Mouse (Mus musculus) stomach, embryonic 15.5 days (tissue): ENCODE results near the gene Gm5796. TPM values are rescaled to one million over a fixed set of nuclear protein-coding genes. Genes with fewer than 3 reads are reported as not detected.
"Not testable (repeated sequence)": the region's sequence is repeated elsewhere in the genome, so short reads cannot be mapped to it uniquely, and the experiment has no call there.

Experiments
- ATAC-seq: fragments of 200-750 bp; cut with Nextera tagmentation; 2 replicates; pipeline ENCODE4 v1.8.0; 2017; ENCODE audit warnings: low read depth, moderate number of reproducible peaks, moderate TSS enrichment; ENCODE audit not compliant: insufficient read depth, low FRiP score
- H3K27ac ChIP-seq: fragments of 300-500 bp; sonication (generic); 2 replicates; pipeline ENCODE4 v1.5.1; 2015; ENCODE audit warnings: mild to moderate bottlenecking, inconsistent platforms
- H3K27me3 ChIP-seq: fragments of 300-500 bp; sonication (generic); replicated peaks from 2 replicates; pipeline ENCODE4 v1.6.1; 2015; ENCODE audit warnings: inconsistent platforms
- H3K36me3 ChIP-seq: fragments of 300-500 bp; sonication (generic); 2 replicates; pipeline ENCODE4 v1.6.1; 2015; ENCODE audit warnings: inconsistent platforms
- H3K4me1 ChIP-seq: fragments of 300-500 bp; sonication (generic); 2 replicates; pipeline ENCODE4 v1.6.1; 2015; ENCODE audit warnings: inconsistent platforms
- H3K4me2 ChIP-seq: fragments of 300-500 bp; sonication (generic); 2 replicates; pipeline ENCODE4 v1.6.1; 2015; ENCODE audit warnings: mild to moderate bottlenecking, inconsistent platforms
- H3K4me3 ChIP-seq: fragments of 300-500 bp; sonication (generic); replicated peaks from 2 replicates; pipeline ENCODE4 v1.5.1; 2015; ENCODE audit warnings: inconsistent platforms
- H3K9ac ChIP-seq: fragments of 300-500 bp; sonication (generic); 2 replicates; pipeline ENCODE4 v1.6.1; 2015; ENCODE audit warnings: inconsistent platforms
- H3K9me3 ChIP-seq: fragments of 300-500 bp; sonication (generic); 2 replicates; pipeline ENCODE4 v1.6.1; 2016; ENCODE audit warnings: inconsistent platforms
- WGBS: fragments of 180-500 bp; shearing (Covaris S2); methylation state at CpG from one replicate; pipeline ENCODE4 v1.1.7; 2015; 5-methylcytosine and 5-hydroxymethylcytosine counted together
- polyA plus RNA-seq: library from polyadenylated mRNA; unstranded; fragments of >200 nt; fragmentation: Nextera tagmentation; extraction: Ambion mirVana; gene quantifications from 2 replicates; pipeline ENCODE4 v1.2.1, GENCODE M21; 2015

Gene Gm5796
- polyA plus RNA-seq: 0.35 and 0.41 TPM in 2 replicates

- ATAC-seq, H3K27ac ChIP-seq, H3K9me3 ChIP-seq, H3K27me3 ChIP-seq, H3K9ac ChIP-seq, H3K4me1 ChIP-seq, H3K36me3 ChIP-seq, H3K4me2 ChIP-seq, H3K4me3 ChIP-seq: not testable (repeated sequence)
- WGBS: 100% methylated on average over 1 of the region's 3 CpGs
Measured at GRCm38 (mm10) chr14:4023641-4024040, at the start of gene Gm5796. Gene Gm5796, plus strand, starts transcription at chr14:4023941.

- not testable (repeated sequence) for ATAC-seq
- 69% methylated on average over 1 of the region's 3 CpGs for WGBS
Measured at GRCm38 (mm10) chr14:3998094-3998493, 25.6 kb upstream of the Gm5796 start, which contains the start of gene Gm3099. Gene Gm3099, plus strand, starts transcription at chr14:3998394.

DNA sequence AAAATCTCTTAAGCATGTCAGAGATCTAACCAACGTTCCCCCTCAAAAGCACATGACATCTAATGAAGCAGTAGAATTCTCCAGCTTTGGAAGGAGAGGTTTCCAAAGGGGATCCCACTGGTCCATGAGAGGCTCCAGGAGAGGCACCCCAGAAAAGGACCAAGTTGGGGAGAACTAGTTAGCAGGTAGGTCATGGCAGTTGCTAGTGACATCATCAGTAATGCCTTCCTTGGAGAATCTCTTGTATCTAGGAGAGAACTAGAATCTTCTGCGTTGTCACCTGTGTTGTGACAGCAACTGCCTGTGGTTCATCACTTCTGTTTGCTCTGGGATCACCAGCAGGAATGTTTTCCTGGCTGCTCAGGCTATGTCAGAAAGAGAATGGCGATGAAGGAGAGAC is 60.1 kb downstream of the Gm5796 start, which contains the start of gene Gm3115:
Gm3115 (plus strand) TSS at position 301 of the 400 bp plus-strand sequence.
- not testable (repeated sequence) for H3K27me3 ChIP-seq, H3K4me2 ChIP-seq, H3K27ac ChIP-seq, H3K36me3 ChIP-seq, H3K9ac ChIP-seq, H3K9me3 ChIP-seq, ATAC-seq, H3K4me3 ChIP-seq, H3K4me1 ChIP-seq
- WGBS: 53% methylated on average over 3 of the region's 3 CpGs

More at GRCm38 (mm10) chr14:3998094-3998493, 25.6 kb upstream of the Gm5796 start, which contains the start of gene Gm3099:
- not testable (repeated sequence) for H3K27ac ChIP-seq, H3K4me1 ChIP-seq, H3K4me2 ChIP-seq, H3K27me3 ChIP-seq, H3K36me3 ChIP-seq, H3K9me3 ChIP-seq, H3K9ac ChIP-seq, H3K4me3 ChIP-seq

Other genes with a start within 250 kb of the Gm5796 start
- 0.12 TPM in 1 of 2 replicates, not detected in the other for gene Gm3002, start 213.9 kb upstream of the Gm5796 start, polyA plus RNA-seq
- gene Gm3033, start 177.7 kb upstream of the Gm5796 start, polyA plus RNA-seq: not detected in 2 replicates
- 0.10 TPM in 1 of 2 replicates, not detected in the other for gene Gm2916, start 139.8 kb upstream of the Gm5796 start, polyA plus RNA-seq
- not detected in 2 replicates for gene Gm3029, start 92.2 kb upstream of the Gm5796 start, polyA plus RNA-seq
- gene Gm3095, start 60.4 kb upstream of the Gm5796 start, polyA plus RNA-seq: 0.13 and 0.17 TPM in 2 replicates
- gene Gm3099, start 25.5 kb upstream of the Gm5796 start, polyA plus RNA-seq: not detected in 2 replicates
- not detected in 2 replicates for gene Gm3115, start 60.2 kb downstream of the Gm5796 start, polyA plus RNA-seq
- gene Gm8108, start 86.6 kb downstream of the Gm5796 start, polyA plus RNA-seq: 0.71 and 0.82 TPM in 2 replicates
- gene Gm3127, start 141.1 kb downstream of the Gm5796 start, polyA plus RNA-seq: not detected in 2 replicates
- gene Gm2974, start 158.6 kb downstream of the Gm5796 start, polyA plus RNA-seq: 0.10 and 0.22 TPM in 2 replicates
- gene Gm3138, start 225.7 kb downstream of the Gm5796 start, polyA plus RNA-seq: not detected in 2 replicates